Mouse (Mus musculus) ovary, postnatal 14 days (tissue): Measurements from ENCODE around the gene Gemin4.
"Not testable (repeated sequence)": the region's sequence is repeated elsewhere in the genome, so short reads cannot be mapped to it uniquely, and the experiment has no call there.

Experiments used
- DNase-seq: peaks from one replicate; pipeline ENCODE4 v3.0.0; 2022; ENCODE audit warnings: low spot score

The Gemin4 gene

DNA sequence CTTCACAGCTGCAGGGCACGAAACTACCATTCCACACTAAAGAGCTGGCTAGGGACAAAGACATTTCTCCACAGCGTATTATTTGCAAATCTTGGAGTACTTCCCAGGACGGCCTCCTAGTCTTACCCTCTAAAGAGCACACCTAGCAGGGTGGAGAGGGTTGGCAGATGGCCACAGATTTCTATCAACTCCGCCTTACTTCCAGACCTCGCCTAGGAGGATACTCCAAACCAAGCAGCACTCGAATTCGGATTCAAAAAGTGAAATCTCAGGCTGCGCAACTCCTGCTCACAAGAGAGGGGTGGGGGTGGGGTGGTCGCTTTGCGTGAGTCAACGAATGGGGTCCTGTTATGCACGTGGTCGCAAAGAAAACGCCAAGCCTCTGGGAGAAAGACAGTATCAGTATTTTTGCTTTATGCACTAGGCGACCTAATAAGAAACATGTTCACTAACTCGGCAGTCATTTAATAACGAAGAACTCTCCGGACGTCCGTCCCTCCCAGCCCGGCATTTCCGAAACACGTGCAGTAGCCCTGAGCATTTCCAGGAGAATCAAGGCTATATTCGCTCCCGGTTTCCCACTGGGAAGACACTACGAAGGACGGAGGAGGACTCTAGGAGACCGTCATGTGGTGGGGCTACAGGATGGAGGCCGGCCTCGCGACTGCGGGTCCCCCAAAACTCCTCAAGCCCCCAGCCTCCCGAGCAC, 629 bp downstream of the Gemin4 start:
- peak; percentile 32 for DNase-seq

DNA sequence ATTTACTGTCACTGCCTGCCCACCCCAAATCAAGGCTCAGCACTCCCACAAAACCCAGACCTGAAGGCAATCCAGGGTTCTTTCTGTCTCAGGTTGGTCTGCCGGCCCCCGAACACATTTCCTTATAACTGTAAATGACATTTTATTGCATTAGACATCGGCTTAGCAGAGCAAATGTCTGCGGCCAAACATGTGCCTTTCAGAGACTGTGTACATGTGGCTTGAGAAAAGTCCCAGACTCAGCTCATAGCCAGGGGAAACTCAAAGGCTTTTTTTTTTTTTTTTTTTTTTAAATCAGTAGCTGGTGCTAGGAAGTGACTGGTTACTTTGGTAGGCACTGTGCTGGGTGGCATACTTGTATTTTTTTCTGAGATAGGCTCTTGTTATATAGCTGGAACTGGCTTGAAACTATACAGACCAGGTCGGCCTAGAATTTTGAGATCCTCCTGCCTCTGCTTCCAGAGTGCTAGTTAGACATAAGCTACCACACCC, 1.4 kb downstream of the Gemin4 start:
- DNase-seq: no peak

DNA sequence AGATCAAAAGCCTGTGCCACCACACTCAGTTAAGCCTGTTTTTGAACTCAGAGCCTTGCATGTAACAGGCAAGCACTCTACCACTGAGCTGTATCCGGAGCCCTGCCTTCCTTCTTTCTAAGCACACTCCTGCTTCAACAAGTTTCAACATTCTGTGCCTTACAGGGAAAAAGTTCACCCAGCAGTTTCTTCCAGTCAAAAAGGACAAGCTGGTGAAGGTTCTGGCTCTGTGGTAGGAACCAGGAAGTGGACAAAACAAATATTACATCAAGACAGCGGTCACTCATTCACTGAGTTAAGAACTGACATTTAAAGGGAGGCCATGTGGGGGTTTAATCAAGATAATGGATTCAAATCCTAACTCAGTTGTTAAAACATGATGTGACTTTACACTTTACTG, 2.5 kb downstream of the Gemin4 start:
- DNase-seq: no peak

DNA sequence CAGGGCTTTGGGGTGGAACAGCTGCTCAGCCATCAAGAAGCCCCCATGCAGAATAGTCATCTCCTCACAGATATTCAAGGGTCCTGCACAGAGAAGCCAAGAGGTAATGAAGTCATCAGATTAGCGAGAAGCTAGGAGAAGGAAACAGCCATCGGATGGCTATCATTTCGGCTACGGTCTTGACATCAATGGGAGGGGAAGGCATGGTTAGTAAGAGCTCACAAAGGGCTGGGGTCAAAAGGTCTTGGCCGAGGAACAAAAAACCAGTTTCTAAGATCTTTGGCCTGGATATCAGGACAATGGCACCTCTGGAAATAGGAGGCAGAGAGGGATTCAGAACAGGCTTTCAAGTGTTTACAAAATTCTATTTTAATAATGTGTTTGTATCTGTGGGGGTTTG, 3.6 kb downstream of the Gemin4 start:
- no peak for DNase-seq

DNA sequence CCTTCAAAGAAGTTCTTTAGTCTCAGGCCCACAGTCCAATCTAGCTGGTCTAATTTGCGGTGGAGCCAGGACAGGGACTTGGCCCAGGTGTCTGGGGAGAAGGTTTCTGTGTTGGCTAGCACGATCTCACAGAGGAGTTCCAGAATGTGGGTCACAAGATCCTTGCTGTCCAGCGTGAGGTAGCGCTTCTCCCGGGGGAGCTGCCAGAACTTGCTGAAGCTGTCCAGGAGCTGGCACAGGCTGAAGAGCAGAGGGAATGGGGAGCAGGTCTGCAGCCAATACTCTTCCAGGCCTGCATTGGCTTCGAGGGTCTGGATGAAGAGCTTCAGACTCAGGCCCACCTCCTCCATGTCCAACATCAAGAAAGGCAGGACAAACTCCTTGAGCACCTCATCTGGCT, 5.9 kb downstream of the Gemin4 start:
- not testable (repeated sequence) for DNase-seq

DNA sequence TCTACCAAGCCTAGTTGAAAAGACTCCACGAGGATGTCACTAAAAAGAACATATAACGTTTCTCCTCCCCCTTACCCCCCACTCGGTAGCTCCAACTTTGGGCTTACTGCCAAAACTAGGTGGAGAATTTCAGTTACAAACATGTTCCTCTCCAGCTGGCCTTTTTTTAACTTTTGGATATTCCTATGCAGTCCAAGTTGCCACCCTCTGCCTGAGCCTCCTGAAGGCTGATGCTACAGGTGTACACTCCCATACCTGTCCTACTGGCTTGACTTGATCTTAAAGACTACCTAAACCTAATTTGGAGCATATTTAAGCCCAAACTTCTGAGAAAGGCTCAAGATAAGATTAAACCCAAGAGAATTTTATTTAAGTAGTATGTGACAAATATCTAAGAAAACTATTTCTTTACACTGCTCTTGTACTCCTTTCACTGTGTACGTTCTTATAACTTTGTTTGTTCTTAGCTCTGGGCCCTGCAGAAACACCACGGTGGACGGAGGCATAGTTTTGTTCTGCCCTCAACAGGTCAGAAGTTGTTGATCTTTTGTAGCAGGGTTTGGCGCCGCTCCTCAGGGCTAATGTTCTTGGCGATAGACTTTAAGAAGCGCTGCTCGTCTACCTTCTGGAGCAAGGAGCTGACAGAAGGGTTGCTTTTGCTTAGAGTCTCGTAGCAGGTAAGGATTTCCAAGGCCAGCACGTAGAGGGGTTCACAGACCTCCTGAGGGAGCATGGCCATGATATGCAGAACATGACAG, 7.1 kb downstream of the Gemin4 start:
- DNase-seq: no peak

DNA sequence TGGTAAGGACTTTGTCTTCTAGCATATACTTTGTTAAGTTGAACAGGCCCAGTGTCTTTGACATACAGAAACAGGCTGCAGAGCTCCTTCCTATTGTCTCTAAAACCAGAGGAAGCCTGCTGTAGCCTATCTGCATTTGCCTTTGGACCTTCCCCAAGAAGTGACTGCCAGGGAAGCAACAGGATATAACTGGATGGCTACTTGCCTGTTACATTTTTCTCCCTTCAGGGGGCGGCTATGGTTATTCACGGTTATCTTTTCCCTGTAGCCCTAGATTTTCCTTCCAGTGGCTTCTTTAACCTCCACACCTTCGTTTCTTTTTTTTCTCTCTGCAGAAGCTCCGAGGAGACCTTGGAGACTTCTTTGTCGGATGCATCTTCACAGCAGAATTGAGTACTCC, 10.7 kb downstream of the Gemin4 start:
- DNase-seq: no peak

DNA sequence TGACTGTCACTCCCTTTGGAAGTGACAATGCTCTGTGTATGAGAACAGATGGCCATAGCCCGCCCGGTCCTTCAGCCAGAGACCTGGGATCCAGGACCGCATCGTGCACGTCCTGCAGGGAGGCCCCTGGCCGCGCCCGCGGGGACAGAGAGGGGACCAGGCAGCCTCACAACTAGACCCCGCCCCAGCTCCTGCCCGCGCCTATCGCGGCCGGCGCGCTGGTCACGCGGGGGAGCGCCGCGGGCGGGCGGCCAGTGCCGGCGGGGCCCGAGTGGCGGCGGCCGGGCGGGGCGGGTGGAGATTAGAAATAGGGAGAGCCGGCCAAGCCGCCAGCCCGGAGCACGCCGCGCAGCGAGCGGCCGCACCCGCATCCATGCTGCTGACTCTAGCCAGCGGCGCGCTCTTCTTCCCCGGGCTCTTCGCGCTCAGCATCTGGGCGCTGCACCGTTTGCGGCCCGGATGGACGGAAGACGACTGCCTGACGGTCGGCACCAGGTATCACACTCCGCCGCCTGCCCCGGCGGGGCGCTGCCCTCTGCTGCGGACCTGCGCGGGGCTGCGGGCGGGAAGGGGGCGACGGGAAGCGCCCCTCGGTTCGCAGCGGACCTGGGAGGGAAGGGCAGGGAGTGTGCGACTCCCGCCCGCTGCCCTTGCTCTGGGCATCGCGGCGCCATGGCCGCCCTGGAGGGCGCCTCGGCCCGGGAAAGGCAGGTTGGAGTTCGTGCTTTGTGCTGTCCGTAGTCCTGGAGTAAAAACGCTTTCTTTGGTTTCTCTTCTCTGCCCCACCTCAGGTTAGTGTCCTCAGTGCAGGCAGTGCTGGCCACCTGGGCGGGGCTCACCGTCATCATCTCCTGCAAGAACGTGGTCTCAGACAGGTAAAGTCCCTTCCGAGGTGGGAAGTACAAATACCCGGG, 15.4 kb downstream of the Gemin4 start:
- peak; percentile 72 for DNase-seq

DNA sequence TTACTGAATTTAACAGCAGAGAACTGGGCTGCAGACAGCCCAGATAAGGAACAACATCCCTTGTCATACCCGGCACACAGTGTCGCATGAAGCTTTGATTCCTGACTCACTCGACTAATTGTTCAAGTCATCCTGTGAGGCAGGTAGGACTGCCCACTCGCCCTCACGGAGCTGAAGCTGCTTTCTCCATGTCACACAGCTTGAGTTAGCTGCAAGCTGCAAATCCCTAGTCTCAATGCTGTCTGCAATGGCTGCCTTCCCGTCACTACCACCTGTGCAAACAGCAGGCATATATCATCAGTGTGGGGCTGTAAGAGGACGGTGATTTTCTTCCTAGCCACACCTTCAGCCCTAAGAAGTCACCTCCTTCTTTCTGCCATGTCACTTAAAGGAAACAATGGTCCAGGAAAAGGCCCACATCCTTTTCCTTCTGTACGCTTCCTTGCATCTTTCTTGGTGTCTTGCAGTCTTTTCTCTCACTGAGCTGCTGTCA, 20.4 kb downstream of the Gemin4 start:
- DNase-seq: no peak

DNA sequence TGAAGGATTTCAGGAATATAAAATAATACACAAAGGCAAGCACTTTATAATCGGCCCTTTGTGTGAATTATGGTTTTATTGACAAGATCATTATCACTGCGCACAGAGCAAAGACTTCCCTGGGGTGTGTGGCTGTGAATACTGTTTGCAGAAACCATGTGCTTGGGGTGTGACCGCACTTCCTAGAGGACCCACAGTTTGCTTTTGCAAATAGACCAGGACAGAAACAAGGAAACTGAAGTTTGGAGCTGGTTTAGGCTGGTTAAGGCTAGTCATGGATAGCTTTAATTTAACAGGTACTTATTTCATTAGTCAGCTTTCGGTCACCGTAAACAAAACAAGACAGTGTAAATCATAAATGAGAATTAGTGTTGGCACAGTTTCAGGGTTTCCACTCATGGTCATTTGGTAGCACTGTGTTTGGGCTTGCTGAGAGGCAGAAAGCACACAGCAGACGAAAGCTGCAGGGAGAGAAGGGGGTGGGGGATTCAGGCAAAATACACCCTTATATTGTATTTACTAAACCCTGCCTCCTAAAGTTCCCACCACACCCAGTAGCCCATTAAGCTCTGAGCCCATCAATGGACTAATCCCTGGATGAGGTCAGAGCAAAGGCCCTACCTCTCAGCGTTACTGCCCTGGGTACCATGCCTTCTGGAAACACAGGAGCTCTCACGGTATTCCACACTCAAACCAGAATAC, 21.0 kb downstream of the Gemin4 start:
- no peak for DNase-seq

DNA sequence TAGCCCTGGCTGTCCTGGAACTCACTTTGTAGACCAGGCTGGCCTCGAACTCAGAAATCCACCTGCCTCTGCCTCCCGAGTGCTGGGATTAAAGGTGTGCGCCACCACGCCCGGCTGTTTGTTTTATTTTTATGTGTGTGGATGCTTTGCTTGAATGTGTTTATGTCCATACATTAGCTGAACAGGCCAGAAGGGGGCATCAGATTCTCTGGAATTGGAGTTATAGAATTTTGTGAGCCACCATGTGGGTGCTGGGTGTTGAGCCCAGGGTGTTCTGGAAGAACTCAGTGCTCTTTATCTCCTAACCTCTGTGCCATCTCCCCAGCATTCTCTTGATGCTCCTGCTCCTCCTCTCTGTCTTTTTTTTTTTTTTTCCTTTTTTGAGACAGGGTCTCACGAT, 30.6 kb downstream of the Gemin4 start:
- DNase-seq: no peak

DNA sequence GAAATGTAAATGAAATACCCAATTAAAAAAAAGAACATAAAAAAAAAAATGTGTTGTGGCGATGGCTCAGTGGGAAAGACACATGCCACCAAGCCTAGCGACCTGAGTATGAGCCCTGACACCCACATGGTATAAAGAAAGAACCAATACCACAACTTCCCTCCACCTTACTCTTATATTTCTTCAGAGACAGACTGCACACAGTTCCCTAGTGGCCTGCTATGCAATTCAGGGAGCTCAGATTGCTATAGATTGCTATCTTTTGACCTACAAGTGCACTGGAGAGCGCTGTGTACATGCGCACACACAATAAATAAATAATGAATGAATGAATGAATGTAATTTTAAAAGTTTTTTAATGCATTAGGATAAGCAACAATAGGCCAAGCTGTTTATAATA, 33.7 kb downstream of the Gemin4 start:
- DNase-seq: no peak

DNA sequence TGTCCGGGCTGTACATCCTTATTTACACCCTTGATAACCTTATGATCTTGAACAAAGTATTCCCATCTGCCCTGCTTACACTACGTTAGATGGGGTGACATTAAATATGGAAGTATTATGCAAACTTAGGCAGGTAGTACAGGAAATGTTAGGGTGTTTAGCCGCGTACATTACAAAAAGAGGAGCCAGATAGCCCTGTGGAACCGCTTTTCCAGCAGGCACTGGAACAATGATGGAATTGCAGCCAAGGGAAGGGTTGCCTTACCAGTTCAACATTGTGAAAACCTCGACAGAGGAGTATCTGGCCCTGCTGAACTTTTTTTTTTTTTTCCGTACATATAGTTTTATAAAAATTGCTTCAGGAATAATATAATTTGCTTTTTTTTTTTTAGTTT, 37.3 kb downstream of the Gemin4 start:
- DNase-seq: no peak

DNA sequence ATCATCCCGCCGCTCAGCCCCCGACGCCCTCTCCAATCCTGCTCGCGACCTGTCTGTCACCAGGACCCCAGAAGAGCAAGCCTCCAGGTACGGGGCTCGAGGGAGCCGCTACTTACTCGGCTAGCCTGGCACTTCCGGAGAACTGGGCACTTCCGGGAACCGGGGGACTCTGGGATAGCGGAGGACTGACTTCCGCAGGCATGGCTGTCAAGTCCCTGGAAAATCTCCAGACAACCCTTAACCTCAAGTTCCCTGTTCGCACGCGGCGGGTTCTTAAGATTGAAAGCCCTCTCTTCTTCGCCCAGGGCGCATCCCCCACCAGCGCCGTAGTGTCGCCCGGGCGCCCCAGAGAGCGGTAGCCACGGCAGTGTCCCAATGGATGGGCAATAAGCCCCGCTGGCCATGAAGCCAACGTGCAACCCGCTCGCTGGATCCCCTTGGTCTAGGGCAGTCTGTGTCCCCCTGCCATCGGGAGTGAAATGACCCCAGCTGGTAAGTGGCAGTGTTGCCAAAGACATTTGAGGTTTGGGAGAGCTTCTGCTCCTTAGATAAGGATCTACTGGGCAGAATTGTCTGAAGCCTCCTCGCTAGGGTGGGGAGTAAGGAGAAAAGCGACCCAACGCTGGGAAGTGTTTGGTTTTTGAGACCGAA, 37.8 kb downstream of the Gemin4 start, which contains the start of the genes Vps53 and Fam57a:
Gene Vps53 (minus strand): TSS at position 153 of the 651 bp plus-strand sequence.
Gene Fam57a (plus strand): TSS at position 177 of the 651 bp plus-strand sequence.
- peak; percentile 85 for DNase-seq

DNA sequence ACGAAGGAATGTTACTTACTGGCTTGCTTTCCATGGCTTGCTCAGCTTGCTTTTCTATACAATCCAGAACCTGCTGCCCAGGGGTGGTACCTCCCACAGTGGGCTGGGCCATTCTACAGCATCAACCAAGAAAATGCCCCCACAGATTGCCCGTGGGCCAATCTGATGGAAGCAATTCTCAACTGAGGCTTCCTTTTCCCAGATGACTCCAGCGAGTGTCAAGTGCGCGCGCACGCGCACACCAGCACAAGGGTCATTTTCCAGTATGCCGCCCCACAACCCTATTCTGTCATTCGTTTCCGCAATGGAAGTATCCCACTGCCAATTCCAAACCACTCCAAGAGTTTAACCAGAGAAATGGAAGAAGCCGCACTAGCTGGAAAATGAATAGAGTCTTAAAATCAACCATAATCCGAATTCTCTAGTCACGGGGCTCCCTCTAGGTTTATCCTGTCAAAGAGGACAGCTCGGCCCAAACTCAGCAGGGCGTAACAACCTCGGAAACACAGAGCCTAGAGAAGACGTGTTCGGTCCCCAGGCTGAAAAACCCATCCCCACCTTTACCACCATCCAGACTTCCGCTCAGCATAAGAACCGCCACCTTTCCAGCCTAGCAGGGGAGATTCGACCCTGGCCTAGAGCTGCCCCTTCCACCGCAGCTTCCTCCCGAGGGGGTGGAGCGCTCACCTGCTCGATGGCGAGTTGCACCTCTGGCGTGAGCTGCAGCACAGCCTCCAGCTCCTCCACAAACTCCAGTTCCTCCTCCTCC, 38.6 kb downstream of the Gemin4 start:
- DNase-seq: no peak

DNA sequence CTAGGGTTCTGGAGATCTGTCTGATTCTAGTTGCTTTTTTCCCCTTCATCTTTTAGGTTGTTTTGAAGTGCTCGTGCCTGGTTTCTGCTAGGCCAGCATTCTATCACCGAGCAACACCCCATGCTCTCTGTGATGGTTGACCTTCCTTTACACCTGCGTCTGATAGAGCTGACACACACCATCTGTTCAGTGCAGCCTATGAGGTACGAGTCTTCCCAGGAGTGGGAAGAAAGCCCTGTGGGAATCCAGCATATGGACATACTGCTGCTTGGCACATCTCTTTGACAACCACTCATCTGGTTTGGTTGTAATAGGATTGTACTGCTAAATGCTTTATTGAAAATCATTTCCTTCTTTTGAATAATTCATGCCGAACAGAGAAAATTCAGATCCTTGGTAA, 47.3 kb downstream of the Gemin4 start:
- no peak for DNase-seq

DNA sequence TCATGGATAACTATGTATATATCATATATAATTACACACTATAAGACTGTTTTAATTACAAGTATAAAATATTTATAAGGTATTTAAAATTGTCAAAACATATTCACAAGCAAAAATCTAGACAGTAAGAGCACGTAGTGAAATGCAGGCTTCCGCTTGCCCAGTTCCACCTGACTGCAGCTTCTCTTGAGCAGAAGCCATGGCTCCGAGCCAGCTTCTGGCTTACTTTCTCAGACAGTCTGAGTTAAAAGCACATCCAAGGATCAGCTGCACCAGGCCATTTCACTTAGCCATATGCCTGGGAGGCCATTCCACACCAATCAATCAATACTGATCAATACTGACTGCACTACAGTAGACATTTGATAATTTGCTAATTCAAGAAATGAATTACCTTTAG, 48.5 kb downstream of the Gemin4 start:
- DNase-seq: no peak

DNA sequence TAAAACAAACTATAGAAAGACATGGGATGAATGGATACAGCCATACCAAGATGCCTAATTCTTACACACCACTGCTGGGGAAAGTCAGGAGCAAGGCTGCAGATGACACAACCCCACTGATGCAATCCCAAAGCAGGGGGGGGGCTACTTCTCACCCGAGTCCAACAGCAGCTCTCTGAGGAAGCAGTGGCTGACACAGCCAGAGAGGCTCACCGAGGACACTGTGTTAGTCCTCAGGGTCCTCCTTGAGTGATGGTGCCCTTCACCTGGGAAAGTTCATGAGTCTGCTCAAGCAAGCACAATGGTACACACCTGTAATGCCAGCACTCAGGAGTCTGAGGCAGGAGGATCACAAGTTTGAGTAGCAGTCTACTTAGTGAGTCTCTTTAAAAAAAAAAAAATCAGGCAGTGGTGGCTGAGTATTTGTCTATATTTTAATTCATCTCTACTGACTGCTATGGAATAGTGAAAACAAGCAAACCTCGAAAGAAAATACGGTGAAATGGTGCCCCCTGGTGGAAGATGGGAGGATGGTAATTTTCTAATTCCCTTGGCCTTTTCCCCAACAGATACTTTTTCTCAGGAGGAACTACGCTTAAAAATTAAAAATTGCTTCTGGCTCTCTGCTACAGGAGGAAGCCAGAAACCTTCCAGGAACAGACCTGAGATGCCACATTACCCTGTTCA, 50.2 kb downstream of the Gemin4 start:
- peak; percentile 76 for DNase-seq

DNA sequence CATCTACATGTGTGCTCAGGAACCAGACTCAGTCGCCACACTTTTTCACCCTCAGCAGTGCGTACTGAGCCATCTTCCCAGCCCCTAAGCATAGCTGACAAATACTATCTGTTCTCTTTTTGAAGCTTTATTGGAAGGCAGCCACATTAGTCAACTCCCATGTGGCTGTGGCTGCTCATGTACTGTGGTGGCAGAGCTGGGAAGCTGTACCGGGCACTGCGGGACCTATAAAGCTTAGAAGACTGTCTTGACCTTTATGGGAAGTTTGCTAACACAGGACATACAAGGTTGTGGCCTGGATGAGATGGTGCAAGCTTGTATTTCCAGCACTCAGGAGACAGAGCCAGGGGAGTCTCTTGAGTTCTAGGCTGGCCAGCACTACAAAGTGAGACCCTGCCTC, 50.8 kb downstream of the Gemin4 start:
- no peak for DNase-seq
